Mouse (Mus musculus) liver, embryonic 14.5 days (tissue): ENCODE results near the gene Idh1.

ENCODE experiments used
- CTCF ChIP-seq: IDR thresholded peaks from 2 replicates; pipeline ENCODE4 v1.5.1; 2016; ENCODE audit warnings: antibody characterized with exemption, low read depth, control low read depth
- EP300 ChIP-seq: IDR thresholded peaks from 2 replicates; pipeline ENCODE4 v1.6.1; 2016; ENCODE audit warnings: antibody characterized with exemption, low read depth

GRCm38 (mm10) chr1:65109196-65109595 is 77.1 kb downstream of the Idh1 start:
- TF ChIP-seq CTCF (no peak), EP300 (no peak)
